Comparison of ENCODE assay signal across 12 mouse cellular contexts in genomic region chr8:88820275-88820850, GRCm38 (mm10).
"Had no signal": no experiment of that assay in that cellular context is flagged by ENCODE, and none has a peak within 500 bp of the region (broad histone marks: within the 10 kb centered on the region; RNA-seq: fewer than 3 reads in every experiment).

No protein-coding gene starts in this region.

- H3K4me3 ChIP-seq: midbrain, embryonic 10.5 days; midbrain, embryonic 12.5 days; neural tube, embryonic 12.5 days; stomach, embryonic 15.5 days had no signal

- DNase-seq: lung, adult 18-20 months; lung, embryonic 14.5 days; lung, postnatal 10 days; lung, postnatal 4 days; midbrain, embryonic 14.5 days; thymus, adult 2 months; thymus, postnatal 25 days; thymus, postnatal 4 days had no signal

- H3K36me3 ChIP-seq: midbrain, embryonic 10.5 days; midbrain, embryonic 12.5 days; neural tube, embryonic 12.5 days; stomach, embryonic 15.5 days had no signal

- H3K27me3 ChIP-seq: midbrain, embryonic 12.5 days; neural tube, embryonic 12.5 days; stomach, embryonic 15.5 days had no signal
